Mouse (Mus musculus): ENCODE measurements around the gene Alk.

The Alk gene

DNA sequence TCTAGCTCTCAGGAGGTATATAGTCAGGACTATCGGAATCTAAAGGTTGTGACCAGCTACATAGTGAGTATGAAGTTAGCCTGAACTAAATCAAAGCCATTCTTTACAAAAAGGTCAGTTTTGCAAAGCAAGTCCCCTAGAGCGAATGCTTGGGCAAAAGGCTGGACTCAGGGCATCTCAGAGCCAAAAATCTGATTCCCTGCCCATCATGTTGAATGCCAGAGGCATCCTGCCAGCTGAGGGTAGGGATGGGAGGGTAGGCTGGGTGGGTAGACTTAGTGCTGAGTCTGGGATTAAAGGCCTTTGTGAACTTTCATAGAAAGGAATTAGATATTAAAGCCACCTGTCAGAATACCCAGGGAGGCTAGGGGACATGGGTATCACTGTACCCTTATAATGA is 594.6 kb downstream of the Alk start:
- DNase-seq: no peak

- DNase-seq: no peak
Observed at GRCm38 (mm10) chr17:72008389-72008788, 596.0 kb downstream of the Alk start.

DNA sequence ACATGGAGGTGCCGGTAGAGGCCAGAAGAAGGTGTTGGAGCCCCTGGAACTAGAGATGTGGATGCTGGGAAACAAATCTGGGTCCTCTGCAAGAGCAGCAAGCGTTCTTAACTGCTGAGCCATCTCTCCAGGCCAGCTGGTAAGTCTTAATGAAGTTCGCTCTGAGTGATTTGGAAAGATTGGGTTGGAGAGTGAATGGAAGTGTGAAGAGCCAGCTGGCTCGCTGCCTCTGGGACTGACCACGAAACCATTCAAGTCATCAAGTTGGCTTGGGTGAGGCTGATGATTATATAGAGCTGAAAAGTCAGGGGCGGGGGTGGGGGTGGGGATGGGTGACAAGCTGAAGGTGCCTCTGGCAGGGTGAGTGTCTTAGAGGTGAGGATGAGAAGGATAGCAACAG is 599.1 kb downstream of the Alk start:
- no peak for DNase-seq

DNA sequence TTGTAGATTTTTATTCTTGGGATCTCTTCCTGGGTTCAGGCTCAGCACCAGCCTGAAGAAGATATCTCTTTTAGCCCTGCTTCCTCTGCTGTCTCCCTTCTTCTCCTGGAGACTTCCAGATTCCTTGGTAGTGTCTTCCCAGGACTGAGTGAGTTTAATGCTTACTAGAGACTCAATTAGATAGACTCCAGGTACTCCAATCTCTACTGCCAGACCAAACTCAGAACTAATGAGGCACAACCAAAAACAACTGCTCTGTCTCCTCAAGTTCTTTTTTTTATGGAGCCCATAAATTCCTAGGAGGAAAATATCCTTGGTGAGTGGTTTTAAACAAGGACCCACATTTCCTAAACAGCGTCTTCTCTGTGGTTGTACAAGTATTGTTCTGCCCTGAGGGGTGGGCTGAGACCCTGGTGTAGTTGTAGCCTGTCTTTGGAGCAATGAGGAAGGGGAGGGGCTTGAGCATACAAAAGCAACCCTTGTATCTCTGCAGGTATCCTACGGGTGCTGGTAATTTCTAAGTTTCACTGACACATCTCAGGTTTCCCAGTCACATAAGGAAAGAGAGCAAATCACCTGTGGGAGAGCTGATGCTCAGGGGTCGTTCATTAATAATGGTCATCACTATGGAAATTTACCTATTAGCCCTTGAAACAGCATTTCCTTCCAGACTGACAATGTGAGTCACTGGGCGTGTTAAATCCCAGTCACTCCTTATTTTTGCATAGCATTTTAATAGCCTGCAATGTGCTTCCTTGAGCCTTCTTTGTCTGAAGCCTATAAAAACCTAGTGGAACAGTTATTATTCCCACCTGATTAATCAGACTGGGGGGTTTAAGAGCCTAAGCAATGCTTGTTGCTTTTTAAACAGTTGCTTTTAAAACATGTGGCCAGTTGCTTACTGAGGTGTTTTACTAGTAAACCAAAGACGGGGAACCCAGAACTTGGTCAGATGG is 604.6 kb downstream of the Alk start:
- no peak for DNase-seq

GRCm38 (mm10) chr17:71997680-71998079 is 606.7 kb downstream of the Alk start:
- no peak for DNase-seq

DNA sequence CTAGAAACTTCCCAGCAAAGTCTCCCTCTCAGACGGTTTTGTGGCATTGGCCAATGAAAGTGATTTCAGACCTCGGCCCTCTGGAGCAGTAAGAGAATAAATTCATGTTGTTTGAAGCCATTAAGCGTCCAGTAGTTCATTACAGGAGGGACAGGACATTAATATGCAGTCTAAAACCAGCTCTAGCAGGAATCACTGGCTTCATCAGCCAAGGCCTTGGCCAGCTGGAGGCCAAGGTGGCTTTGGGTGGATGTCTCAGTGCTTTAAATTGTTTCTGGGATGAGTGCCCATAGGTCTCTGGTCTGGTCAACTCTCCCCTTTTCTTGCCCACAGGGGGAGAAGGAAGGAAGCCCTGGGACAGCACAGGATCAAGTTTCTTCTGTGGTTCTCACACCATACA is 608.9 kb downstream of the Alk start:
- no peak for DNase-seq

GRCm38 (mm10) chr17:71994144-71994543 is 610.3 kb downstream of the Alk start:
- no peak for DNase-seq

GRCm38 (mm10) chr17:71993011-71993410 is 611.4 kb downstream of the Alk start:
- DNase-seq: no peak

GRCm38 (mm10) chr17:71991260-71991659 is 613.2 kb downstream of the Alk start:
- no peak for DNase-seq

GRCm38 (mm10) chr17:71990176-71990720 is 614.2 kb downstream of the Alk start:
- no peak for DNase-seq

DNA sequence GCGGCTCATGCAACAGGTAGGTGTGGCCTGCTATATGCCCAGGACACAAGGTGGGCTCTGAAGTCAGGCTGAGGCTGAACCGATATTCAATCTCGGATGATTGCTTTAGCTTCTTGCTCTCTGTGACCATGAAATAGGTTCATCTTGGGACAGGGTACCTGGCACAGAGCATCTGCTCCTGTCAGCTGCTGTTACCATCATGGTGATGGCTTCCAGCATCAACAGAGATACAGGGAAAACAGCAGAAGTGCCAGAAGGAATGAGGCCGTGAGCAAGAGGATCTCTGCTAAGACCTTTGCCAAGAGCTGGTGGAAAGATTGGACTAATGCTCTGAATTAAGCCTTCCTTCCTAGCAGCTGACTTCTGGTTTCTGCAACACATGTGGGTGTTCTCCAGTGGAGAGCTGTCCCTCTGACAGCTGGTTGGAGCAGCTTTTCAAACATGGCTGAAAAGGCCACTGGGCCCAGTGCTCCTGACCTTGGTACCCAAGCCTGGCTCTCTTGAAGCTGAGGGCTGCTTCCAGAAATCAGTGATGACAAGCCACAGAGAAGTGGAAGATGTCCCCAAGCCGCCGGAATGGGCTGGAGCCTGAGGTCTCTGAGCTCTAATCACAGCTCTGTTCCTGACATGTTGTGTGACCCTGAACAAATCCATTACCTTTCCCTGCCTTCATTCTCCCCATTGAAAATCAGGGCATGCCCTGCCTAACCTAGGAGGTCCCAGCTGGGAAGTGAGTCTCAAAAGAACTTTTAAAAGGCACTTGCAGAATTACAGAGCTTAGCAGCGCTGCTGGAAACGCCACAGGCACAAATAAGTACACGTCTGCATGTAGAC is 615.5 kb downstream of the Alk start:
- DNase-seq: no peak

DNA sequence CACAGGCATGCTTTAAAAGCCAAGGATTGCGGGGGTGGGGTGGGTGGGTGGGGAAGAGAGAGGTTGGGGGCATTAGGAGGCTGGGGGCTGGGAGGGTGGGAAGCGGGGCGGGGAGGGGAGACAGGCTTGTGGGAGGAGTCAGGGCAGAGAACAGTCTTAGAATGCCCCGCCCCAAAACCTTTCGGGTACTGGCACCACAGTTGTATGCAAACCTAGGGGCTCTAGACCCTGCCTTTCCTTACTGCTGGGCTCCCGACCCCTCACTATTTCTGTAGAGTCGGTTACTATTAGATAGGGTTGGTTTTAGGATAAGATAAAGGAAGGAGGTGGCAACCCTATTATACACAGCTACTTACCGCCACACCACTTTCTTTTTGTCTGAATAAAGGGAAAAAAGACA is 617.4 kb downstream of the Alk start:
- no peak for DNase-seq

GRCm38 (mm10) chr17:71986456-71986855 is 618.0 kb downstream of the Alk start:
- no peak for DNase-seq

DNA sequence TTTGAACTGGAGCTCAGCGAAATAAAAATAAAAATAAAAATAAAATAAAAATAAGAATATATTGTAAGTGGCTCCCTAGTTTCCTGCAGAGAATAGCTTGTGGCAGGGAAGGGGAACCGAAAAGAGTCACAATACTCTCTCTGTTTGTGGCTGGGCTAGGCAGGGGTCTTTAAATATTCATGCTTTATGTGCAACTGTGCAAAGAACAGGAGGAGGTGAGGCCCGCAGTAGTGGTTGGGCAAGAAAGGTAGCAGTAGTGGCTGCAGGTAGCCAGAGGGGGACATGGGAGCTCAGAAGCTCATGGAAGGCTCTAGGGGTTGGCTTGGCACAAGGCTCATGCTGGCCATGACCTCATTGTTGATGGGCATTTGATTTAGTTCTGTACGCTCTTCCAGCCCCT is 623.2 kb downstream of the Alk start:
- DNase-seq: no peak

- no peak for DNase-seq
Observed at GRCm38 (mm10) chr17:71980518-71981145, 623.8 kb downstream of the Alk start.

DNA sequence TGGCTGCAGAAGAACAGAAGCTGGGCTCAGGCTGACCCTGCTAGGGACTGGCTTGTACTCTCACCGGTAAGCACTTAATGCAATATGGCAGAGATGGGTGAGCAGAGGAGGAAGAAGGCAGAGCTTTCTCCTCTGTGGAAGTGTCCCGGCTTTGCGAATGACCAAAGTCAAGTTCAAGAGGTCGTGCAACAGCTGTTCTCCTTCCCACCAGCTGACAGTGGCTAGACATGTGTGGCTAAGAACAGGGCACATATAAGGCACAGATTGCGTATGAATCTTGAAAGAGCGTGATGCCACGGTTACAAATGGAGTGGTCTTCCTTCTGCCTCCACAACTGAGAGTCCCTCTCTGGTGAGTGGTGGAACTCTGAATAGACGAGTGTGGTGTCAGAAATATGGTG is 625.3 kb downstream of the Alk start:
- DNase-seq: no peak

DNA sequence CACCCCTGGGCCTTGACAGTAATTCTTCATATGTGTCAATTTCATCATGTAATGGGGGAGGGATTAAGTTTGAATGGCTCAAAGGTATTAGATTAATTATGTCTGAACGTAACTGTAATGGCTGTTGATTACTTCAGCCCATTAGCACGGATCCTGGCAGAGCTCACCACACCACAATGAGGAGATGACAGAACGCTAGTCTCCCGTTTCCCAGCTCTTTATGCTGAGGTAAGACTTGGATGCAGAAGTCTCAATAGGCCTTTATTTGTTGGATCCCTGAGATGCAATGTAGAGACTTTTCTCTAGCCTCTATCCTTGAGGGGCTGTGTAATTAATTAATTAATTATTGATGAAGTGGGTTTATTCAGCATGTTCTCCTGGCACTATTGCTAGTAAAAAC is 627.8 kb downstream of the Alk start:
- no peak for DNase-seq

DNA sequence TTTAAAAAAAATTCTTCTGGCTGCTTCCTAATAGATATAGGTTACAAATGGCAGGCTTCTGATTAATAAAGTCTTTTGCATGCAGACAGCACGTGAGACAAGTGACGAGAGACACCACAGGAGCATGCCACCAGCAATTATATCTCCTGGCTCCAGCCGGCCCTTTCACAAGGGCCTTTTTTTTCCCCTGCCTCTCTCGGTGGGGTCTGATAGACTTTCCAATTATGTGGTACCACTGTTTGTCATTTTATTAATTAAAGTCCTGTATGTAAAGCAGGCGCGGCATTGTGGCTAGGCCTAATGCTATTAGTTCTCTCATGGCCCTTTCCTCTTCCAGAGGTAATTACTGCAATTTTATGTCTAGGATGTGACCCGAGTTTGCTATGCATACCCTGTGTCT is 630.7 kb downstream of the Alk start:
- no peak for DNase-seq

DNA sequence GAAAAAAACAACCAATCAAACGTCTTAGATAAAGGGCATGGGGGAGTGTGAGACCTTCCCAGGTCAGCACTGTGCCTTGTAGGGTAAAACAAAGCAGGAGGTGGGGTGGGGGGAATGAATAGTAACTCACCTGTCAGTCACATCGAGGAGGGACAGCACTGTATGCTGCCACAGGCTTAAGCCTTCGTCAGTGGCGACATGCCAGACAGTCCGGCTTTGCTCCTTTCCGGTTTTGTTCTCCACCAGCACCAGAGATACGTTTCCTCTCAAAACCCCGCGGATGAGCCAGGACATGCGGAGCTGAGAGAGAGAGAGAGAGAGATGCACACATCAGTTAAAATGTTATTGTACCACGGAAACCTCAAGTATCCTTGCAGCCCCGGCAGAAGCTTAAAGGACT is 637.1 kb downstream of the Alk start:
- no peak for DNase-seq

DNA sequence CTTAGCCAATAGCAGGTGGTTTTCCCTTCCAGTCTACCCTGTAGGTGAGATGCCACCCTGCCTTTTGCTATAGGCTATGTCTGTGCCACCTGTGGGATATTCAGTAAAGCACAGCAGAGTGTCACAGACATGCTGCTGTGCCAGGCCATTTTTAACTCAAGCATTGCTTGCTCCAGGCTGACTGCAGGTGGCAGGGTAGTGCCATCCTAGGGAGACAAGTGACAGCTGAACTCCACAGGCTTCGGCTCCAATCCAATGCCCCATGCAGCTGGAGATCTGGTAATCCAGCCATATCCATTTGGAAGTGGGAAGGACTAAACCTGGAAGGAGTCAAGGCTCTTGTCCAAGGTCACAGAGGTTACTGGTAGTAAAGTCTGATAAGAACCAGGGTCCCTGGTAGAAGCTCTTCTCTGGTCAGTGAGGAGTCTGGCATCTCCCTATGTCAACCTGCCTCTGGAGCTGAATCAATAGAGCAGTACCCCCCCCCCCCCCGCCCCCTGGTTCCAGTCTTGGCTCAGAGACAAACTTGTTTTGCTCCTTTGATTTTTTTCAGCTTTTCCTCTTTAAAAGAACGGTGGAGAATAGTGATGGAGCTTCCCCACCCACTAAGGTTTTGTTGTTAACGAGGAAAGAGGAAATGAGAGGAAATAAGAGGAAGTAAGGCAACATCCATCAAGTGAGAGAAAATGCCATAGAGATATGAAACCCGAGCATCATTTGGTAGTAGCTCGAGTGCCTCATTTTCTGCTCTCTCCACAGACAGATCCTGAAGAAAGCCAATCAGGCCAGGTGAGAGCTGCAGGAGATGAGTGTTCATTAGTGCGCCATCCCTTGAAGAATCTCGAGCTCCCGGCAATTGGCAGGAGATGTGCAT is 638.5 kb downstream of the Alk start:
- DNase-seq: peak; percentile 78

- no peak for DNase-seq
Observed at GRCm38 (mm10) chr17:71964610-71965009, 639.8 kb downstream of the Alk start.

GRCm38 (mm10) chr17:71962746-71963145 is 641.7 kb downstream of the Alk start:
- DNase-seq: no peak
